Mouse (Mus musculus): ENCODE results near the gene Aars. TPM values are rescaled to one million over a fixed set of nuclear protein-coding genes. Genes with fewer than 3 reads are reported as not detected.
A peak's percentile ranks its signal among the peaks of the same experiment; 100 is the strongest.
"Not testable (repeated sequence)": the region's sequence is repeated elsewhere in the genome, so short reads cannot be mapped to it uniquely, and the experiment has no call there.

Aars gene
- polyA plus RNA-seq, 1 experiment = 4.3 TPM

DNA sequence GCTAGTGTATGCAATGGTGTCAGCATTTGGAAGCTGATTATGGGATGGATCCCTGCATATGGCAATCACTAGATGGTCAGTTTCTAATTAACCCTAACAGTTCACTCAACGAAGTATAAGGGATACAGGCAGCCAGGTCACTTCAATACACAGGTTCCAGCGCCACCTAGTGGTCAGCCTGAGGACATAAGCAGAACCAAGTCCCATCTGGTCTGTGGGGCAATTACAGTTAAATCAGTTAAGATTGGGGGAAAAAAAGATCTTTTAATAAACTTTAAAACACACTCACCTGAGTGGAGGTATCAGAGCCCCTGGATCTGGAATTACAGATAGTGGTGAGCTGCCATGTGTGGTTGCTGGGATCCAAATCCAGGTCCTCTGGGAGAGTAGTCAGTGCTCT is 57.2 kb downstream of the Aars start:
- H3K4me3 ChIP-seq (replicated peaks) = no peak overlapping the region
- no peaks in the 10 kb centered on the region for H3K9me3 ChIP-seq (ENCODE audit: control insufficient read depth, low read length)
- no peaks in the 10 kb centered on the region for H3K36me3 ChIP-seq (ENCODE audit: control insufficient read depth)
- H3K27me3 ChIP-seq (ENCODE audit: control insufficient read depth) = no peaks in the 10 kb centered on the region
- H3K4me1 ChIP-seq (ENCODE audit: control insufficient read depth) = peaks cover 19% of the 10 kb centered on the region
- TF ChIP-seq TAL1 (IDR thresholded peaks at IDR 0.05; ENCODE audit: low read length) (no peak), GATA1 (IDR thresholded peaks at IDR 0.05; ENCODE audit: low read length) (no peak)

DNA sequence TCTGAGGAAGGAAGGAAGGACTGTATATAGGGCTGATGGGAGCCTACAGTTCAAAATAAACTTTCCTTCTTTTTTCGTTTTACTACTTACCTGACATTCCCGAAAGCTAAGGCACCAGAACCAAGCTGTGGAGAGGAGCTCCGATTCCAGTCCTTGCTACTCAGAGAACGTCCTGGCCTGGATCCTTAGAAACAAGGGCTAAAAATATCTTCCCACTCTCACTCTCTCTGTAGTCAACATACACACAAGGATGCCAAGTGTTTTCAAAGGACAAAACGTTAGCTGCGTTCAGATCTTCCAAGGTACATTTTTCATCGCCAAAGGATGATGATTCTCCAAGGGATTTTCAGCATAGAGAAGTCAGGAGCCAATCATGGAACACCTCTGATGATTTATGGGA is 58.8 kb downstream of the Aars start:
- H3K9me3 ChIP-seq (ENCODE audit: control insufficient read depth, low read length) = no peaks in the 10 kb centered on the region
- peaks cover 31% of the 10 kb centered on the region for H3K4me1 ChIP-seq (ENCODE audit: control insufficient read depth)
- TF ChIP-seq TAL1 (IDR thresholded peaks at IDR 0.05; ENCODE audit: low read length) (no peak), GATA1 (IDR thresholded peaks at IDR 0.05; ENCODE audit: low read length) (no peak)
- H3K4me3 ChIP-seq (replicated peaks) = no peak overlapping the region
- no peaks in the 10 kb centered on the region for H3K36me3 ChIP-seq (ENCODE audit: control insufficient read depth)
- no peaks in the 10 kb centered on the region for H3K27me3 ChIP-seq (ENCODE audit: control insufficient read depth)

DNA sequence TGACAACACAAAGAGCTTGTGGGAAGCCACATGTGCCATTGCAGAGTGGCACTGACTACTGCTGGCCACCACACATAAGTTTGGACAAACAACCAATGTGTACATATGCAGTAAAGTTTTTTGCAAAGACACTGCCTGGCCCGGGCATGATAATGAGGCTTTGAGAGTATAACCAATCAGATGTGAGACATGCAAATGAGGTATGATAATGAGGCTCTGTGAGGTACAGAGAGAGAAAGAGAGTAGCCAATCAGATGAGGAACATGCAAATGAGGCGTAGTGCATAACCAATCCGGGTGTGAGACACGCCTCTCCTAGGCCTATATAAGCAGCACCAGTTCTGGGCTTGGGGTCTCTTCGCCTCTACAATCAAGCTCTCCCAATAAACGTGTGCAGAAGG is 59.4 kb downstream of the Aars start, which contains the start of gene Clec18a:
Gene Clec18a, minus strand, starts transcription at position 101 of the 400 bp plus-strand sequence.
- H3K27me3 ChIP-seq (ENCODE audit: control insufficient read depth); H3K36me3 ChIP-seq (ENCODE audit: control insufficient read depth); H3K9me3 ChIP-seq (ENCODE audit: control insufficient read depth, low read length); H3K4me3 ChIP-seq (replicated peaks): not testable (repeated sequence)
- H3K4me1 ChIP-seq (ENCODE audit: control insufficient read depth) = peaks cover 31% of the 10 kb centered on the region

DNA sequence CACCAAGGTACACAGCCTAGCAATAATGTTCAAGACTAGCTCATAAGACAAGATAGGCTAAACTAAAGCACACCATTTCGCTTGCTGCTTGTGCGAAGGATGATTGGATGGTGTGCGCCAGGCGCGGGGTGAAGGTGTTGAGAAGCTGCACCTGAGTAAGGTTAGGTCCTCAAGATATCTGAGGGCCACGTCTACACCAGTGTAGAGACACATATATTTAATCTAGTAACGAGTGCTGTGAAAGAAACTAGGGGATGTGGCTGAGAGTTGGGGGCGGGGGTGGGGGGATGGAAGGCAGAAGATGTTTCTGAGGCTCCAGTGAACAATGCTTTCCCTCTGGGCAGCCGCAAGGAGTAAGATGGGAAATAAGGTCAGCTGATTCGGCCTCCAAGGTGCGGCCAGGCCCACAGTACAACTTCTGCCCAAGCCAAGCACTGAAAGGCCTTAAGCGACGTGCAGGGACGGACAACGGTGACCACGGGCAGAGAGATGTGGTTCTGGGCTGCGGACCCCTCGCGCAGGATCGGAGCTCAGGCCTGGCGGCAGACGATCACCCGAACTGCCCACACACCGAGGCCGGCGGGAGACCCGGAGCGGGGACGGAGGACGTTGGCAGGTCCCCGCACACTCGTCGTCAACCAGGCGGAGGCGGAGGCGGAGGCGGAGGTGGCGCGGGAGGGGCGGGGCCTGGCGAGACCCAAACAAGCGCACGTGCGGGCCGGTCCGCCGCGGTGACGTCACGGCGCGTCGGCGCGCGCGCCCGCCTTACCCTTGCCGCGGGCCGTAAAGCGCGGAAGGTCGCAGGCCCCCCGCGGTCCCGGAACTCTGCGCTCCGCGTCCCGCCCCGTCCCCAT is 61.1 kb downstream of the Aars start, which contains the start of gene Pdpr:
Gene Pdpr, plus strand, starts transcription at position 766 of the 854 bp plus-strand sequence.
- no peaks in the 10 kb centered on the region for H3K27me3 ChIP-seq (ENCODE audit: control insufficient read depth)
- TF ChIP-seq TAL1 (IDR thresholded peaks at IDR 0.05; ENCODE audit: low read length) = no peak
- no peak for TF ChIP-seq GATA1 (IDR thresholded peaks at IDR 0.05; ENCODE audit: low read length)

DNA sequence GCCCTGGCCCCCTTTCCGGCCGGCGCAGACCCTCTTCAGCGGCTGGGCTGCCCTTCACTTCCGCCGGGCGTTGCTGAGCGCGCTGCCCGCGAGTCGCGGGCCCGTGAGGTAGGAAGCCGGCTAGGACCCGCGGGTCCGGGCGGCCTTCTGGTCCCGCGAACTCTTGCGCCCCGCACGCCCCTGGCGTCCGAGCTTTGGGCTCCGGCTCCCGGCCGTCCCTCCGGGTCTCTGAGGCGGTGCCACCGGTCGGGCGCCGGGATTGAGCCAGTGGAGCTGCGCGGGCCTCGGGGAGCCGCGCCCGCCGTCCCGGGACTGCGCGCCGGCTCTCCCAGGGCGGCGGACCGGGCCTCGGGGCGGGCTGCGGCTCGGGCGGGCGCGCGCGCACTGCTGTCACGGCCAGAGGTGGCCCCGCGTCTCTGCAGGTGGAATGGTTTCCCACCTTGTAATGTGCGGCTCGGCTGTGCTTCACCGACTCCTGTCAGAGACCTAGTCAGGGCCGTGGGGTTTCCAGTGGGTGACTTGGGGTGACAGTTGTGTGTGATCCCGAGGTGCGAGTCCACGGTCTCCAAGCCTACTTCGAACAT is 61.9 kb downstream of the Aars start:
- Histone ChIP-seq H3K4me1 (ENCODE audit: control insufficient read depth) (peaks cover 31% of the 10 kb centered on the region), H3K4me3 (replicated peaks) (peak overlapping the region; percentile 72)
- not testable (repeated sequence) for H3K36me3 ChIP-seq (ENCODE audit: control insufficient read depth); H3K27me3 ChIP-seq (ENCODE audit: control insufficient read depth); H3K9me3 ChIP-seq (ENCODE audit: control insufficient read depth, low read length)

More for the DNA sequence above, 61.1 kb downstream of the Aars start, which contains the start of gene Pdpr:
- Histone ChIP-seq H3K4me3 (replicated peaks) (peak within 1 kb of the TSS; percentile 72), H3K9me3 (ENCODE audit: control insufficient read depth, low read length) (no peaks in the 10 kb centered on the region), H3K4me1 (ENCODE audit: control insufficient read depth) (peaks cover 31% of the 10 kb centered on the region), H3K36me3 (ENCODE audit: control insufficient read depth) (no peaks in the 10 kb centered on the region)

Other genes with a start within 250 kb of the Aars start
- not detected in 2 replicates for gene Il34, start 227.2 kb upstream of the Aars start, polyA plus RNA-seq (2012)
- gene Cog4, start 186.5 kb upstream of the Aars start, polyA plus RNA-seq (2012) = 0.56 and 0.67 TPM in 2 replicates
- 0.49 and 0.52 TPM in 2 replicates for gene Sf3b3, start 186.4 kb upstream of the Aars start, polyA plus RNA-seq (2012)
- 0.31 and 0.47 TPM in 2 replicates for gene Fuk, start 130.7 kb upstream of the Aars start, polyA plus RNA-seq (2012)
- 8.8 and 11.7 TPM in 2 replicates for gene St3gal2, start 113.2 kb upstream of the Aars start, polyA plus RNA-seq (2012)
- gene Ddx19a, start 35.3 kb upstream of the Aars start, polyA plus RNA-seq (2012) = 4.4 and 5.7 TPM in 2 replicates
- gene Ddx19b, start 1.4 kb upstream of the Aars start, polyA plus RNA-seq (2012) = 0.09 and 0.20 TPM in 2 replicates
- gene Exosc6, start 23.2 kb downstream of the Aars start, polyA plus RNA-seq (2012) = 4.8 and 5.0 TPM in 2 replicates
- gene Clec18a, start 59.3 kb downstream of the Aars start, polyA plus RNA-seq (2012) = not detected in 2 replicates
- gene Pdpr, start 61.5 kb downstream of the Aars start, polyA plus RNA-seq (2012) = 0.05 TPM in 1 of 2 replicates, not detected in the other
- 1.1 and 1.4 TPM in 2 replicates for gene Glg1, start 226.1 kb downstream of the Aars start, polyA plus RNA-seq (2012)

Data from erythroblast, embryonic 14.5 days (primary cell).